Mouse (Mus musculus): Measurements from ENCODE around the gene Ssxb2.
"Not testable (repeated sequence)": the region's sequence is repeated elsewhere in the genome, so short reads cannot be mapped to it uniquely, and the experiment has no call there.

Ssxb2 gene

GRCm38 (mm10) chrX:8461626-8462025, at the start of gene Ssxb2:
Gene Ssxb2, minus strand, starts transcription at chrX:8461726.
- DNase-seq (ENCODE audit: low spot score in 2 of 2): not testable (repeated sequence)

GRCm38 (mm10) chrX:8413005-8413404, 48.5 kb downstream of the Ssxb2 start, which contains the start of gene Ssxb1:
Gene Ssxb1, plus strand, starts transcription at chrX:8413305.
- not testable (repeated sequence) for DNase-seq (ENCODE audit: low spot score in 2 of 2)
